Mouse (Mus musculus) gastrocnemius, adult 8-10 months (tissue): ENCODE data around the gene Ppp5c. TPM values are rescaled to one million over a fixed set of nuclear protein-coding genes. Genes with fewer than 3 reads are reported as not detected.
"Not testable (repeated sequence)": the region's sequence is repeated elsewhere in the genome, so short reads cannot be mapped to it uniquely, and the experiment has no call there.

Experiments used
- DNase-seq, 2 experiments: peaks; one replicate each; pipeline ENCODE4 v3.0.0; 2022; ENCODE audit warnings: low spot score in 2 of 2
- total RNA-seq, 4 experiments: library from RNA; stranded (reverse); gene quantifications; 2 replicates each; pipeline ENCODE4 v1.2.4; 2022

Gene Ppp5c
- total RNA-seq: 10 to 100 TPM; 53.5 to 62.3 (median 60.6) TPM

GRCm38 (mm10) chr7:17027588-17028343 is at the start of gene Ppp5c:
Gene Ppp5c (minus strand): TSS chr7:17027924.
- peak; percentile 81 to 89 for DNase-seq

- no peak for DNase-seq
These were observed 48.8 kb upstream of the Ppp5c start for GRCm38 (mm10) chr7:17076542-17076941.

GRCm38 (mm10) chr7:17073904-17074615 is 46.3 kb upstream of the Ppp5c start, which contains the start of gene Psg16:
Gene Psg16 (plus strand): TSS chr7:17074040.
- no peak for DNase-seq

GRCm38 (mm10) chr7:17073513-17073903 is 45.8 kb upstream of the Ppp5c start:
- no peak for DNase-seq

GRCm38 (mm10) chr7:17067651-17068050 is 39.9 kb upstream of the Ppp5c start:
- DNase-seq: not testable (repeated sequence)

- no peak for DNase-seq
These were observed 39.3 kb upstream of the Ppp5c start for GRCm38 (mm10) chr7:17067000-17067399.

GRCm38 (mm10) chr7:17066412-17066811 is 38.7 kb upstream of the Ppp5c start:
- DNase-seq: peak; percentile 53 to 70

- no peak for DNase-seq
These were observed 37.9 kb upstream of the Ppp5c start for GRCm38 (mm10) chr7:17065620-17066019.

- DNase-seq: no peak
These were observed 35.1 kb upstream of the Ppp5c start for GRCm38 (mm10) chr7:17062845-17063244.

- DNase-seq: no peak
These were observed 34.7 kb upstream of the Ppp5c start, which contains the start of gene Hif3a for GRCm38 (mm10) chr7:17062389-17062788. Gene Hif3a (minus strand): TSS chr7:17062427.

- DNase-seq: peak in 1 of 2 experiments; percentile 29
These were observed 33.3 kb upstream of the Ppp5c start for GRCm38 (mm10) chr7:17060782-17061605.

GRCm38 (mm10) chr7:17060031-17060781 is 32.5 kb upstream of the Ppp5c start:
- DNase-seq: peak; percentile 86 to 90

GRCm38 (mm10) chr7:17059463-17059844 is 31.7 kb upstream of the Ppp5c start:
- DNase-seq: no peak

- DNase-seq: no peak
These were observed 31.2 kb upstream of the Ppp5c start for GRCm38 (mm10) chr7:17058816-17059462.

GRCm38 (mm10) chr7:17058071-17058689 is 30.5 kb upstream of the Ppp5c start:
- peak; percentile 71 to 82 for DNase-seq

GRCm38 (mm10) chr7:17056601-17057523 is 29.1 kb upstream of the Ppp5c start:
- DNase-seq: no peak

GRCm38 (mm10) chr7:17056081-17056581 is 28.4 kb upstream of the Ppp5c start:
- DNase-seq: peak; percentile 74 to 75

GRCm38 (mm10) chr7:17055287-17055946 is 27.7 kb upstream of the Ppp5c start:
- no peak for DNase-seq
